Mouse (Mus musculus) erythroblast, embryonic 14.5 days (primary cell): ENCODE results near the gene Sebox.

Experiments used
- GATA1 ChIP-seq: IDR thresholded peaks from 2 replicates; pipeline ENCODE4 v1.6.1; 2012; ENCODE audit warnings: low read length, inconsistent platforms, mixed read lengths
- TAL1 ChIP-seq: IDR thresholded peaks from 3 replicates; pipeline ENCODE4 v1.6.1; 2012; ENCODE audit warnings: low read length, inconsistent platforms, mixed read lengths

DNA sequence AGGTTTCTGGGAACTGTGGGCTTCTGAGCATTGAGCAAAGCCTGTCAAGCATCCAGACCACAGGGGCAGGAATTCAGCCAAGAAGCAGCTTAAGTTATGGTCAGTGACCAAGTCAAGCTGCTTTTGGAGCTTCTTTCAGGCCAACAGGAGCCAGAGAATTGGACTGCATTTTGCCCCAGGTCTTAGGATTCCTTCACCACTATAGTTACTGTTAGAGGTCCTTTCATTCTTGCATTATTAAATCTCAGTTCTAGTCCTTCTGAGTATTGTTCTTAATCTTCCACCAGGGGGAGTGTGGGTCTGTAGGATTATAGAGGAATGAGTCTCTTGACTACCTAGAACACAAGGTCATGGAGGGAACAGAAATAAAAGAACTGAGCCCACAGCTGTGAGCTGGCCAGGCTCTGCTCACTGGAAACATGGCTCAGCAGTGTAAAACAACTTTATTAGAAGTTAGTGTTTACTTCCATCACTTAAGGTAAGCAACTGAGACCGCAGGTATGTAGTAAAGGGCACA is 19.3 kb downstream of the Sebox start:
- TF ChIP-seq GATA1 (no peak), TAL1 (no peak)
